Mouse (Mus musculus) myocyte (in vitro differentiated cells): ENCODE results near the gene Itih4. TPM values are rescaled to one million over a fixed set of nuclear protein-coding genes. Genes with fewer than 3 reads are reported as not detected.
A peak's percentile ranks its signal among the peaks of the same experiment; 100 is the strongest.

Experiments used
- H3K27me3 ChIP-seq: one replicate; pipeline ENCODE4 v1.6.1; 2011; ENCODE audit not compliant: control insufficient read depth, insufficient read depth, insufficient read length
- H3K36me3 ChIP-seq: one replicate; pipeline ENCODE4 v1.6.1; 2011; ENCODE audit not compliant: control insufficient read depth, insufficient read depth
- H3K4me2 ChIP-seq: one replicate; pipeline ENCODE4 v1.6.1; 2011; ENCODE audit warnings: low read depth, control low read depth
- H3K4me3 ChIP-seq: one replicate; pipeline ENCODE4 v1.5.1; 2011; ENCODE audit warnings: mild to moderate bottlenecking, control low read depth, moderate library complexity
- H3K79me2 ChIP-seq: one replicate; pipeline ENCODE4 v1.6.1; 2011; ENCODE audit not compliant: control insufficient read depth, insufficient read depth
- H3ac ChIP-seq: one replicate; pipeline ENCODE4 v1.6.1; 2011; ENCODE audit not compliant: control insufficient read depth, insufficient read length
- CEBPB ChIP-seq: IDR thresholded peaks from 2 replicates; pipeline ENCODE4 v1.6.1; 2011; ENCODE audit warnings: mild to moderate bottlenecking, moderate library complexity; ENCODE audit not compliant: poor library complexity, insufficient read depth, severe bottlenecking
- E2F4 ChIP-seq: IDR thresholded peaks from one replicate; pipeline ENCODE4 v1.6.1; 2011; ENCODE audit warnings: mild to moderate bottlenecking, control low read depth, moderate library complexity; ENCODE audit not compliant: insufficient read depth
- MAX ChIP-seq: IDR thresholded peaks from one replicate; pipeline ENCODE4 v1.6.1; 2011; ENCODE audit warnings: low read depth, mild to moderate bottlenecking, control low read depth
- MYOD1 ChIP-seq, 3 experiments: IDR thresholded peaks; one replicate each; pipeline ENCODE4 v1.6.1; 2011; ENCODE audit warnings: control low read depth in 2 of 3, low read depth in 2 of 3, mild to moderate bottlenecking in 2 of 3, moderate library complexity in 1 of 3; ENCODE audit not compliant: insufficient read length in 2 of 3, control insufficient read depth in 1 of 3
- MYOG ChIP-seq, 3 experiments: IDR thresholded peaks; one replicate each; pipeline ENCODE4 v1.6.1; 2011; ENCODE audit warnings: control low read depth in 2 of 3, low read depth in 2 of 3, mild to moderate bottlenecking in 2 of 3; ENCODE audit not compliant: insufficient read length in 2 of 3, control insufficient read depth in 1 of 3, insufficient read depth in 1 of 3
- POLR2A ChIP-seq: IDR thresholded peaks from one replicate; pipeline ENCODE4 v1.6.1; 2011; ENCODE audit warnings: low read depth, mild to moderate bottlenecking, control low read depth, moderate library complexity; ENCODE audit not compliant: insufficient read length
- POLR2AphosphoS2 ChIP-seq: IDR thresholded peaks from one replicate; pipeline ENCODE4 v1.6.1; 2011; ENCODE audit warnings: low read depth, control low read depth; ENCODE audit not compliant: insufficient read length
- REST ChIP-seq: IDR thresholded peaks from one replicate; pipeline ENCODE4 v1.6.1; 2011; ENCODE audit warnings: mild to moderate bottlenecking, control low read depth, moderate library complexity; ENCODE audit not compliant: insufficient read depth, insufficient read length
- SRF ChIP-seq: IDR thresholded peaks from one replicate; pipeline ENCODE4 v1.6.1; 2011; ENCODE audit warnings: low read depth; ENCODE audit not compliant: control insufficient read depth, insufficient read length
- TCF12 ChIP-seq: IDR thresholded peaks from one replicate; pipeline ENCODE4 v1.6.1; 2011; ENCODE audit warnings: mild to moderate bottlenecking, control low read depth; ENCODE audit not compliant: poor library complexity, insufficient read depth, severe bottlenecking
- TCF3 ChIP-seq: IDR thresholded peaks from one replicate; pipeline ENCODE4 v1.6.1; 2011; ENCODE audit warnings: low read depth, control low read depth; ENCODE audit not compliant: insufficient read length
- USF1 ChIP-seq: IDR thresholded peaks from one replicate; pipeline ENCODE4 v1.6.1; 2011; ENCODE audit warnings: low read depth, mild to moderate bottlenecking, control low read depth, moderate library complexity
- polyA plus RNA-seq: library from polyadenylated mRNA; unstranded; fragments of >200 nt; fragmentation: generic; extraction: Trizol; gene quantifications from one replicate; pipeline ENCODE4 v1.2.1, GENCODE M21; 2012; ENCODE audit warnings: missing spikeins

Gene Itih4
- polyA plus RNA-seq, 1 experiment: 0.06 TPM

GRCm38 (mm10) chr14:30865311-30865710 is 21.0 kb upstream of the Itih4 start:
- Histone ChIP-seq H3K4me2 (no peak overlapping the region), H3K36me3 (no peaks in the 10 kb centered on the region), H3K79me2 (no peaks in the 10 kb centered on the region), H3K27me3 (no peaks in the 10 kb centered on the region), H3K4me3 (no peak overlapping the region), H3ac (no peak overlapping the region)
- no peak for TF ChIP-seq CEBPB
- no peak for TF ChIP-seq TCF3
- no peak for TF ChIP-seq POLR2A
- TF ChIP-seq E2F4: no peak
- TF ChIP-seq POLR2AphosphoS2: no peak
- TF ChIP-seq TCF12: no peak

GRCm38 (mm10) chr14:30867042-30867441 is 19.2 kb upstream of the Itih4 start:
- H3K36me3 ChIP-seq: no peaks in the 10 kb centered on the region
- no peaks in the 10 kb centered on the region for H3K27me3 ChIP-seq
- H3K79me2 ChIP-seq: no peaks in the 10 kb centered on the region
- H3K4me2 ChIP-seq: peak overlapping the region; percentile 14
- no peak overlapping the region for H3K4me3 ChIP-seq
- no peak overlapping the region for H3ac ChIP-seq
- TF ChIP-seq MYOD1 (IDR thresholded peaks at IDR 0.05; ENCODE audit: control insufficient read depth in 1 of 3, insufficient read length in 2 of 3, low read depth in 2 of 3) (peak in 2 of 3 experiments; percentile 48 to 68), MAX (no peak), MYOG (IDR thresholded peaks at IDR 0.05; ENCODE audit: control insufficient read depth in 1 of 3, insufficient read depth in 1 of 3, insufficient read length in 2 of 3, low read depth in 2 of 3) (peak in 1 of 3 experiments; percentile 25)

- H3K36me3 ChIP-seq: no peaks in the 10 kb centered on the region
- TF ChIP-seq TCF12 (no peak), TCF3 (no peak), MYOD1 (IDR thresholded peaks at IDR 0.05; ENCODE audit: control insufficient read depth in 1 of 3, insufficient read length in 2 of 3, low read depth in 2 of 3) (no peak), POLR2AphosphoS2 (no peak), MAX (no peak)
- no peaks in the 10 kb centered on the region for H3K79me2 ChIP-seq
Measured at GRCm38 (mm10) chr14:30868826-30869225, 17.4 kb upstream of the Itih4 start.

GRCm38 (mm10) chr14:30869391-30869801 is 16.9 kb upstream of the Itih4 start:
- Histone ChIP-seq H3K27me3 (no peaks in the 10 kb centered on the region), H3K4me2 (no peak overlapping the region), H3K36me3 (no peaks in the 10 kb centered on the region), H3K4me3 (no peak overlapping the region), H3K79me2 (no peaks in the 10 kb centered on the region), H3ac (no peak overlapping the region)
- TF ChIP-seq POLR2AphosphoS2 (no peak), TCF3 (no peak), MYOG (IDR thresholded peaks at IDR 0.05; ENCODE audit: control insufficient read depth in 1 of 3, insufficient read depth in 1 of 3, insufficient read length in 2 of 3, low read depth in 2 of 3) (no peak), SRF (no peak), REST (no peak), CEBPB (no peak), MYOD1 (IDR thresholded peaks at IDR 0.05; ENCODE audit: control insufficient read depth in 1 of 3, insufficient read length in 2 of 3, low read depth in 2 of 3) (no peak)

More at GRCm38 (mm10) chr14:30868826-30869225, 17.4 kb upstream of the Itih4 start:
- Histone ChIP-seq H3ac (no peak overlapping the region), H3K27me3 (no peaks in the 10 kb centered on the region), H3K4me2 (no peak overlapping the region), H3K4me3 (no peak overlapping the region)

- TF ChIP-seq REST (no peak), MYOG (IDR thresholded peaks at IDR 0.05; ENCODE audit: control insufficient read depth in 1 of 3, insufficient read depth in 1 of 3, insufficient read length in 2 of 3, low read depth in 2 of 3) (peak in 1 of 3 experiments; percentile 23), E2F4 (no peak), POLR2A (no peak), USF1 (no peak), POLR2AphosphoS2 (no peak), MAX (no peak), TCF12 (no peak), TCF3 (no peak), CEBPB (no peak), SRF (no peak), MYOD1 (IDR thresholded peaks at IDR 0.05; ENCODE audit: control insufficient read depth in 1 of 3, insufficient read length in 2 of 3, low read depth in 2 of 3) (peak; percentile 26 to 70 (median 46))
- H3K79me2 ChIP-seq: no peaks in the 10 kb centered on the region
- H3ac ChIP-seq: no peak overlapping the region
- no peaks in the 10 kb centered on the region for H3K27me3 ChIP-seq
- H3K4me2 ChIP-seq: no peak overlapping the region
- H3K36me3 ChIP-seq: no peaks in the 10 kb centered on the region
- H3K4me3 ChIP-seq: no peak overlapping the region
Measured at GRCm38 (mm10) chr14:30870206-30871147, 15.8 kb upstream of the Itih4 start.
